Mouse (Mus musculus): Measurements from ENCODE around the gene Basp1.

Gene Basp1

GRCm38 (mm10) chr15:25416367-25416766 lies 2.8 kb upstream of the Basp1 start:
- DNase-seq (ENCODE audit: extremely low spot score, low spot score) = no peak

- DNase-seq (ENCODE audit: extremely low spot score, low spot score) = no peak
These were observed 2.4 kb upstream of the Basp1 start for GRCm38 (mm10) chr15:25415958-25416357.

- peak; percentile 88 for DNase-seq (ENCODE audit: extremely low spot score, low spot score)
These were observed 1.2 kb upstream of the Basp1 start for GRCm38 (mm10) chr15:25414747-25415119.

DNA sequence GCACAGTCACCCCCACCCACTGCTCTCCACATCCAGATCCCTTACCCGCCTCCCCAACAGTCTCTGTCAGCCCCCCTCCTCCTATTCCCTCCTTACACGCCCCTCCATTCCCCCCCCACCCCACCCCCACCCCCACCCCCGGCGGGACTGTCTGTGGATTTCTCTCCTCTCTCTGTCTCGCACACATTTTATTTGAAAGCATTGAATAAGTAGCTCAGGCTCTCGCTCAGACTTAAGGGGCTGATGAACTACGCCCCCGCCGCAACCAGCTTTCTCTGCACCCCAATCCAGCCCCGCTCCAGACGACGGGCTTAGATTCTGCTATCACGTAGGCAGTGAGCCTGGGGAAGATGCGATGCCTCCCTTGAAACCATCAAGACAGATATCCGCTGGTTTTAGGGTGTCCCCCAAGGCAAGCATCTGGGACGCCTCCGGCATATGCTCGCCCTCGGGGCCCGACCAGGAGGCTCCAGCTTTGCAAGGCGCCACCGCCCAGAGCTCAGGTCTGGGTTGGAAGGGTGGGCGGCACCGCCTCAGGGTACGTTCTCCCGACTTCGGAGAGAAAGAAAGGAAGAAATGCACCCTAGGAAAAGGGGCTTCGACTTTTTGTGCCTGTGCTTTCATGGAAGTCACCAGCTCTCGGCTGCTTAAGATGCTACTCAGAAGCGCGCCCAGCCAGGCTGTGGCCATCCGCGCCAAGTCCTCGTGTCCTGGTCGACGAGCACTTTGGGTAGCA lies 615 bp upstream of the Basp1 start:
- DNase-seq (ENCODE audit: extremely low spot score, low spot score) = peak; percentile 86

DNA sequence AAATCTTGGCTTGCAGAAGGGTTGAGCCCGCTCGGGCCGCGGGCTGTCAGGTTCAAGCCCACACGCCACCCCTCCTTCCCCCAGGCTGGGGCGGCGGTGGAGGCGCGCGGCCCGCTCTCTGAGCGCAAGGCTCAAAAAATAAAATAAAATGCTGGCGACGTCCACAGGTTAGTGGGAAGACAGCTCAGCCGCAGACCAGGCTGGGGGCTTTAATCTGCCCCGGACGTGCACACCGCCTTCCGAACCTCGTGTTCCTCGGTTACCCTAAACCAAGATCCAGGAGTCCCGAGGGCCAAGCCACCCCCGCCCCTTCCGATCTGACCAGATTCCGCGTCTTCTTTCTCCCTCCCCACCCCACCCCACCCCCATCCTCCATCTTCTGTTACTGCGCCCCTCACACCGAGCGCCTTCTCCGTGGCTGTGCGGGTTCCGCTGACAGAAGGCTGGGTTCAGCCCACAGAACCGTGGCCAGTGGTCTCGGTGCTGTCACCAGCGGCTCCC lies 753 bp downstream of the Basp1 start:
- peak; percentile 68 for DNase-seq (ENCODE audit: extremely low spot score, low spot score)

GRCm38 (mm10) chr15:25412171-25412641 lies 1.4 kb downstream of the Basp1 start:
- DNase-seq (ENCODE audit: extremely low spot score, low spot score) = peak; percentile 85

- DNase-seq (ENCODE audit: extremely low spot score, low spot score) = peak; percentile 51
These were observed 2.1 kb downstream of the Basp1 start for GRCm38 (mm10) chr15:25411461-25411860.

- DNase-seq (ENCODE audit: extremely low spot score, low spot score) = no peak
These were observed 7.6 kb downstream of the Basp1 start for GRCm38 (mm10) chr15:25405926-25406325.

GRCm38 (mm10) chr15:25403879-25404278 lies 9.7 kb downstream of the Basp1 start:
- no peak for DNase-seq (ENCODE audit: extremely low spot score, low spot score)

- DNase-seq (ENCODE audit: extremely low spot score, low spot score) = no peak
These were observed 11.6 kb downstream of the Basp1 start for GRCm38 (mm10) chr15:25402001-25402400.

- no peak for DNase-seq (ENCODE audit: extremely low spot score, low spot score)
These were observed 13.3 kb downstream of the Basp1 start for GRCm38 (mm10) chr15:25400276-25400675.

DNA sequence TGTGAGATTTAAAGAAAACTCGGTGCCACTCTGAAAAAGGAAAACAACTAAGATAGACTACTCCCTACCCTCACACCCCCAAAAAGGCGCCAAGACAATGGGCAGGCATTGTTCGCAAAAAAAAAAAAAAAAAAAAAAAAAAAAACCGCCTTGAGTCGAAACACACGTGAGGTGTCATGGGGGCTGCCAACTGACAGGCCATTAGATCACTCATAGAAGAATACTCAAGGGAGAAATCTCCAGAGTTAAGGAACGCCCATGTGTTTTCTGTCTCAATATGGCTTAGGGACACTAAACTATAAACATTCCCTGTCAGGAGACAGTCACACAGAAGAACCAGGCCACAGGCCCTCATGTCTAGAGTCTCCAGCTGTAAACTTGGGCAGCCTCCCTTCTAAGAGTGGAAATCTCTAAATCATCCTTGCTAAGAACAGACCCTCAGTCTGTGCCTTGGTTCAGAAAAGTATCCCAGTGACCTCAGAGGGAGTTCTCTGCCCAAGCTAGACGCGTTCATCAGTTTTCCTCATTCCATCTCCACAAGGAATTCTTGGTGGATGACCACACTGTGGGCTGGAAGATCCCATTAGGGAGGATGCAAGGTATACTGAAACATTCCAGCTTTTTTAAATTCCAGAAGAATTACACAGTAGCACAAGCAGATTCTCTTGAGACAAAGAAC lies 17.5 kb downstream of the Basp1 start:
- DNase-seq (ENCODE audit: extremely low spot score, low spot score) = no peak

- no peak for DNase-seq (ENCODE audit: extremely low spot score, low spot score)
These were observed 21.0 kb downstream of the Basp1 start for GRCm38 (mm10) chr15:25392525-25393099.

DNA sequence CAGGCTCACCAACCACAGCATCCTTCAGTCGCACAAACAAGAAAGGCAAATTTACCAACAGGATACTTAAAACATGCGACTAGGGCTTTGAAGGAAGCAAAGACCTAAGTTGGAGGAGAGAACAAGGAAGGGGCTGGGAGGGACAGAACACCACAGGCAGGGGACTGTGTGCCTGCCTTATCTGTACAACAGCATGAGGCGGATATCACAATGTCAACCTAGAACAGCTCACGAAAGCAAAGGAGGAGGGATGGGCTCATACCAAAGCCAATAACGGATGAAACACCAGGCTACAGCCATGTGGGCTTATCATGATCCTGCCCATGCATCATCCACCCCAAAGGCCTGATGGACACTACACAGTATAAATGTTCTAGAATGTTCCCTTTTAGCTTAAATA lies 22.4 kb downstream of the Basp1 start:
- no peak for DNase-seq (ENCODE audit: extremely low spot score, low spot score)

GRCm38 (mm10) chr15:25387572-25387971 lies 26.0 kb downstream of the Basp1 start:
- DNase-seq (ENCODE audit: extremely low spot score, low spot score) = no peak

DNA sequence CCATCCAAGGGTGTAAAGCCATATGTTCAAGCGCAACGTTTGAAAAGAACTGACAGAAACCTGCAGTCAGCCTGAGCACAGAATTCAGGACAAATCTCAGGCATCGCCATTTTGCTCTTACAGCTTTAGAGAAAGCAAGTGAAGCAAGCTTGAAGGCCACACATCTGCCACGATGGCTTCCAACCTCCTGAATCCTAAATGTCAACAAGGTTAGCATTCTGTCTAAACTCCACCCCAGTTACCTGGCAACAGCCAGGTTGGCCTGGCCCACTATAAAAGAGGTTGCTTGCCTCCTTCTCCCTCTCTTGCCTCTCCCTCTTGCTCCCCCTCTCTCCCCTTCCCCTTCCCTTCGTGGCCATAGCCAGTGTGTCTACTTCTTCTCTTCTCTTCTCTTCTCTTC lies 33.5 kb downstream of the Basp1 start:
- no peak for DNase-seq (ENCODE audit: extremely low spot score, low spot score)

DNA sequence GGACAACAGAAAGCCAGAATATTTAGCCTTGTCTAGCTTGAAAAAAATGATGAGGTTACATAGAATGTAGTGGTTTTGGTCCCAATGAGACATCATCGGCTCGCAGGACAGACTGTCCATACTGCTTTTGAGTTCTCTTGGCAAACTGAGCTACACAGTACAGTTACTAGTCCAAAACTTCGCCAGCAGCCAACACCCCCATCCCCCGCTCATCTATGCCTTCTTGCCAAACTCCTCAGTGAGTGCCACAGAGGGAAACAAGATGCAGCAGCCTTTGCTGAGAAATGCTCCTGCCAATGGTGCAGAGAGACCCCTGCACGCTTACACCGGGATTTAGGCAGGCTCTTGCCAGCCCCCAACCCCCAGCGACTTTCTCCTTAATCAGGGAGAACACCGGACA lies 34.9 kb downstream of the Basp1 start:
- no peak for DNase-seq (ENCODE audit: extremely low spot score, low spot score)

- DNase-seq (ENCODE audit: extremely low spot score, low spot score) = no peak
These were observed 36.6 kb downstream of the Basp1 start for GRCm38 (mm10) chr15:25376914-25377313.

GRCm38 (mm10) chr15:25373486-25373885 lies 40.1 kb downstream of the Basp1 start:
- no peak for DNase-seq (ENCODE audit: extremely low spot score, low spot score)

GRCm38 (mm10) chr15:25369522-25369921 lies 44.0 kb downstream of the Basp1 start:
- no peak for DNase-seq (ENCODE audit: extremely low spot score, low spot score)

DNA sequence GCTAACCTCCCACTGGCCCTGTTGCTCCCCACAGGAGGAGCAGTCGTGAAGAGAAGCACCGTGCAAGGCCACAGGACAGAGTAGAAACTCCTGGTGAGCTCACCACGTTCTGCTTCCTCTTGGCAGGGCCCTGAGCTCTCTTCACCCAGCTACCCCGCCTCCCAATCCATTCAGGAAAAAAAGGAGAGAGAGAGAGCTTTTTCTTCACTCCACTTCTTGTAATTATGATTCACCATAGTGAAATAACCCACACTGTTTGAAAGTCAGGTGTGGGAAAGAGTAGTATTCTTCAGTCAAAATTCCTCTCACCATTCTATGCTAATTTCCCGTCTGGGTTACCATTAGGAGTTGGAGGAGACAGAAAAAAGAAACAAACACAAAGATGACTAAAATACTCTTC lies 48.1 kb downstream of the Basp1 start:
- peak; percentile 24 for DNase-seq (ENCODE audit: extremely low spot score, low spot score)

DNA sequence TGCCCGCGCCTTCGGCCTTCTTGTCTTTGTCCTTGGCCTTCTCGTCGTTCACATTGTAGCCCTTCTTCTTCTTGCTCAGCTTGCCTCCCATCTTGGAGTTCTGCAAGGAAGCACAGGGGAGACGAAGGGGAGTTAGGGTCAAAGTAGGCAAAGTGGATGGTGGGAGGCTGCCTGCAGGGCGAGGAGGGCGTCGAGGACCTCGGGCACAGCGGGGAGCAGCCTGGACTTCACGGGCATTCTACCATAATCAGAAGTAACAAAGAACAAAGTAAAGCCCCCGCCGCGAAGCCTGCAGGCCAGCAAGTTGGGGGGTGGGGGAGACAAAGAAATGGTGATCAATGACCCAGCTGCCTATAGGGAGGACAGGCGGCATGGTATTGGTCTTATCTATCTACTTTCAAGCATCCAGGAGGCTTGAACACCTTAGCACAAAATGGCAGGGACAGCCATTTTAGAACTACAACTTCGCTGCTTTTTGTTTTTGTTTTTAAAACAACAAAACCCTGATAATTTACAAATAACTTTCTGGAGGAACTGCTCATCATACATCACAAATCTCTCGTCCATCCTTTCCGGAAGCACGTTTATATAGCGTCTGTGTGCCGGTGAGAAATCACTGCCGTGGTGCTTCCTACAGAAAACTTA lies 48.6 kb downstream of the Basp1 start:
- DNase-seq (ENCODE audit: extremely low spot score, low spot score) = peak; percentile 69
